Mouse (Mus musculus) CD4-positive helper T cell, adult 2 months (primary cell): ENCODE results near the gene Cd96.

Experiments
- DNase-seq: peaks from one replicate; pipeline ENCODE4 v3.0.0-alpha.2; 2012; ENCODE audit warnings: low read depth, missing footprints, low spot score

Gene Cd96

DNA sequence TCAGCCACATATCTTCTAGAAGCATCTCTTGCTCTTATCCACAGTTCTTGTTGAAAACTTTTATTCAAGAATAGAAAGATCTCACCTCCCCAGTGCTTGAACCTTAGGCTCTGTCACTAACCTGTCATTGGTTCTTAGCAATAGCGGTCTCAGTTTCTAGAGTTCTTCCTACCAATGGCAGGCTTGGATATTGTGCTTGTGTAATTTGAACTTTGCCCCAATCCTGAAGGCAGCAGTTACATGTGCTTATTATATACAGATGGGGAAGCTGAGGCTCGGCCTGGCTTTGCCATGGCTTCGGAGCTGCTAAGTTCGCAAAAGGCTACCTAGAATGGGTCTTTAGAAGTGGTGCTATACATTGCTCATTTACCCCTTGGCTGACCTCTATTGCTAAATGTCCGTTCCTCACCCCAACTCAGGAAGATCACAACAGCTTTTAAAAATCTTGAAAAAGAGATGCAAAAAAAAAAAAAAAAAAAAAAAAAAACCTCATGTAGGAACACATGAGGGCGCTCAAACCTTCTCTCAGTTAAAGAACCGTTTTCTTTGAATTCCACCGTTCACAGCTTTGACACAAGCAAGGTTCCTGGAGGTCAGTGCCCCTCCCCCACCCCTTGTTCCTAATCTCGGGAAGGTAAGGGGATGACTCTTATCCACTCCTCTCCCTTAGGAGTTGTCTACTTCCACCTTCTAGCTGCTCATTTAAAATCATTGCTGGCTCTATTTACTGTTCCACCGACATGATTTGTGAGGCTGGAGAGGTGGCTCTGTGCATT lies 129.0 kb downstream of the Cd96 start:
- peak; percentile 49 for DNase-seq

DNA sequence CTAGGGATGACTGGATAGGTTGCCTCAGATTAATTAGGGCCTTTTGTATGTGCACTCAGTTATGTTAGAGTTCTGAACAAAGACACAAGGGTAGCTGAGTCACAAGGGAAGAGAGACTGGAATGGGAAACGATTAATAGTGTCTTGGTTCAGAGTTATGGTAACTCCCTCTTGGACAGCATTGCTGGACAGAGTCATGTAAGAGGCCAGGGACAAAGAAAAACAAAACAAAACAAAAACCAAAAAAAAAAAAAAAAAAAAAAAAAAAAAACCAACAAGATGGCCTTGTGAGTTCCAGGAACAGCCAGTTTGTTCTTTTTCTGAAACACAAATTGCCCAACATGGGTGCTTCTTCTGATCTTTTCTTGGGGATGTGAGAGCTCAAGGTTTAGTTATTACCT lies 133.8 kb downstream of the Cd96 start:
- DNase-seq = no peak
